Mouse (Mus musculus): ENCODE results near the gene Ceacam2.
"Not testable (repeated sequence)": the region's sequence is repeated elsewhere in the genome, so short reads cannot be mapped to it uniquely, and the experiment has no call there.

The Ceacam2 gene

DNA sequence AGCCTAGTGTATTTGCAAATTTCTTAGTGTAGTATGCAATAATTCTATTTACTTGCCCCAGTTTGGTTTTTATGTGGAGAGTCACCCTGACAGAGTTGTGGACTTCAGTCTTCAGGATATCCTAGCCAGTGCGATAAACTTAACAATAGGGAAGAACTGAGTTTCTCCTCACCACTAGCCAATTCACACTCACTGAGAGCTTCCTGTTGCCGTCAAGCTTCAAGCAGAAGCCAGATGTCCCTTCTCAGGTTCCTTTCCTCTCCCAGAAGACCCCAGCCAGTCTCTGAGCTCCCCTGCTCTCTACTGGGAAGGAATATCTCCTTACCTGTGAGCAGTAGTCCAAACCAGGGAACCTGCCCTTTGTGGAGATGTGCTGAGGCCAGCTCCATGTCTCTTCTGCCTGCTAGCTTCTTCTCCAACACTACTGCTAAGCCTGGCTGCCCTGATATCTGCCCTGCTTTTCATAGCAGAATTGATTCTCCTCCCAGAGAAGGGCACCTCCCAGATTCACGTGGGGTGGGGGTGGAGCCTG lies at the start of gene Ceacam2:
Gene Ceacam2, minus strand, starts transcription at position 482 of the 532 bp plus-strand sequence.
- peak; percentile 15 for DNase-seq

DNA sequence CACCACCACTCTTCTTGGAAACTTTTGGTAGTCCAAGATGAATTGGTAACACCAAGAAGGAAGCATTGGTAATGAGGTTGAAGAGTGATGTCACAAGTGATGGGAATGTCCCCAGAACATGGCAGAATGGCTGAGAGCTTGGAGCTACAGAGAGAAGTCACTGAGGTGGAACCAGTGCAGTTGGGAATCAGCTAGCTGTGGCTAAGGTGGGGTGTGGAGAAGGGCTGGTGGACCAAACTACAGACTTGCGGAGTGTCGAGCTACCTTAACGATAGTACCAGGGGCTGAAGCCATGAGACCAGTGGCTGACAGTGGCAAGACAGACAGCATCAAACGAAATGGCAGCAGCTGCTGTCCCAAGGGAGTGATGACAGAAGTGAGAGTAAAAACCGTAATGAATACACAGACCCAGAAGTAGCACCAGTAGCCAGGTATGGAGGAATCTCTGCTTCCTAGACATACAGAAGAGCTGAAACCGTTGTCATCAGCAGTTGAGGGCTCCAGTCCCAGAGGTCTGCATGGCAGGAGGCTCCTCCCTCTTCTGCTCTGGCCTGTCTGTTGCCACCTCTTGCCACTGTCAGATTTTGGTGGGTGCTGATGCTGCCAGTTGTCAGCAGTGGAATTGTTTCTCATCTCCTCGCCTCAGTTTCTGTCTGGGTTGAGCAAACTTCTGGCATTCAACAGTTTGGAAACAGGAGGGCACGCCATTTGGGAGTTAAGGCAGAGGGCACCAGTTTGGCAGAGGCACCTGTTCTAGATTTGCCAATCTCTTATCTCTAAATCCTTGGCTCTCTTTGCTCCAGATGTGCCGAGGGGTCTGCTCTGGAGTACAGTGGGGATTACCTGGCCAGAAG lies 45.9 kb upstream of the Ceacam2 start:
- DNase-seq, result no peak

DNA sequence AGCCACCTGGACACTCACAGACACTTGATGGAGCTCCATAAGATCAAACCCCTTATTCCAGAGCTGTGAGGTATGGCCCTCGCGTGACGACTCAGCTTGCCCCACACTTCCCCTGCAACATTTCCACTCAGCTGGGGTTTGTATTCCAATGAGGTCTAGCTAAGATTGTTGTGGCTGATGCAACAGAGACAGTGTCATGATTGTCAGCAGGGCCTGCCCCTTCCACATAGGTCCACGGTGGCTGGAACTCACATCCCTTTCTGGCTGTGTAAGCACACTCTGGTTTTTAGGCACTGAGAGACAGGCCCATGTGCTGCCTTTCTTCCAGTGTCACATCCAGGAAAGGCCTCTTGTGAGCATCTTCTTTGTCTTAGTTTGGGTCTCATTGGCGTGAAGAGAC lies 45.0 kb upstream of the Ceacam2 start:
- DNase-seq, result no peak

DNA sequence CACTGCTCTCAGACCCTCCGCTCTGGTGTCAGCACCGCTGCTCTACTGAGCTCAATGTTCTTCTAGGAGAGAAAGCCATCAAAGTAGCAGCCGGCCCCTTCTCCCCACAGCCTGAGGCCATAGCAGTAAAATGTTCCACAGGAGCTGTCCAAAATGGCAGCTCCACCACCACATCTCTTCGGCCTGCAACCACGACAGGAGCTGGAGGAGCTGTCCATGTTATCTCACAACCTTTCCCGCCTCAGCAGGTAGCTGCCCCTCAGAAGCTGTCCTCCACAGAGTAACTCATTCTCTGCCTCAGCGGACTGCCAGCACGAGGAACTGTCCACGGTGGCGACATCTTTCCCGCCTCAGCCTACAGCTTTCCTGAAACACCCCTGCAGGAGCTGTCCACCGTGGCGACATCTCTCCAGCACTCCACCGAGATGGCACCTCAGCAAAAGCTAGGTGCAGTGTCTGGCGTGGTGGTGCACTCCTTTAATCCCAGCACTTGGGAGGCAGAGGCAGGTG lies 42.7 kb upstream of the Ceacam2 start:
- no peak for DNase-seq

DNA sequence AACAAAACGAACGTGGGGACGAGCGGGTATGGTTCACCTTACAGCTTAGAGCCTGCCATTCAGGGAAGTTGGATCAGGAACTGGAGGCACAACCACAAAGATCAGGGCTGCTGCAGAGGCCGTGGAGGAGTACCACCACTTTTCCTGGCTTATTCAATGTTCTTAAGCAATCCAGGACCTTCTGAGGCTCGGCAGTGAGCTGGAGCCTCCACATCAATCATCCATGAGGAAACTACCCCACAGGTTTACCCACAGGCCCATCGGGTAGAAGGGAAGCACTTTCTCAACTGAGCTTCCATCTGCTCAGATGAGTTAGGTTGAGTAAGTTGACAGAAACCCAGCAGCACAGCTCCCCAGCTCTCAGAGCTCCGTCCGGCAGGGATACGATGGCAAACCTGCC lies 39.8 kb upstream of the Ceacam2 start:
- no peak for DNase-seq

DNA sequence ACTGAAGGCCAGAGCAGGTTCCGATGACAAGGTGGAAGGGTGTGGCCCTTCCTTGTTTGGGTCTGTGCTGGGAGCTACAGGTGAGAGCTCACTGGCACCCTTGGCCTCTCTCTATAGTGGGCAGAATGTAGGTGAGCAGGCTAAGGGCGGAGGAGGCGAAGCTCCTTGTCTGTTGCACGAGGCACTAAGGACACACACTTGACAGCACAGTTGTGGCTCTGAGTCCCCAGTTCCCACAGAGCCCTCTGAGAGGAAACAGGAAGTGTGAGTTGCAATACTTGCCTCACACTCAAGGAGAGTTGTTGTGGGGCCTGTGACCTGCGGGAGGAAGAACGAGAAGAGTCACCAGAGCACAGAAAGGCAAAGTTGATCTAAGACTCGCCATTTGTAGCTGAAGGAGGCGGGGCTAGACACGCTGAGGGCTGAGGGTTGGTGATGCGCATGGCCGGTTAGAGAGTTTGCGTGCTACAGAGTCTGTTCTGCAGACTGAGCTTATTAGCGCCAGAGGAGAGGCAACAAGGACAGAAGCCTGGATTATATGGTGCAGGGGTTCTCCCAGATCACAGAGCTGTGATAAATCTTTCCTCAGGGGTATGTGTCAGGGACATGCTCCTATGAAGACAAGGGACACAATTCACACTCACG lies 37.3 kb upstream of the Ceacam2 start:
- not testable (repeated sequence) for DNase-seq

DNA sequence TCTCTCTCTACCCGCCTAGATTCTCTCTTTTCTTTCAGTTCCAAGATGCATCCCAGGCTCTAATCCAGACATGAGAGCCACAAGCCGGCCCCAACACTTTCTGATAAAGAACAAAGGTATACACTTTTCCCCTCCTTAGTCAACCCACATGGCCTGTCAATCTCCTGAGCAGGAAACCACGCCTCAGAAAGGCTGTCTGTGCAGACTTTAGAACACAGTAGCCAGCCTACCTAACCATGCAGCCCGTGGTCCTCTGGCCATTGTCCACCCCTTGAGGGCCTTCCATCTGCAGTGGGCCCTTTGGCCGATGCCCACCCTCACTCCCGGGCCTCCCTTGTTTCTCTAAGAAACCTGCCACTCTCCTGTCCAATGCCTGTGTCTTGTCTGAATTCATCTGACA lies 36.7 kb upstream of the Ceacam2 start:
- not testable (repeated sequence) for DNase-seq

DNA sequence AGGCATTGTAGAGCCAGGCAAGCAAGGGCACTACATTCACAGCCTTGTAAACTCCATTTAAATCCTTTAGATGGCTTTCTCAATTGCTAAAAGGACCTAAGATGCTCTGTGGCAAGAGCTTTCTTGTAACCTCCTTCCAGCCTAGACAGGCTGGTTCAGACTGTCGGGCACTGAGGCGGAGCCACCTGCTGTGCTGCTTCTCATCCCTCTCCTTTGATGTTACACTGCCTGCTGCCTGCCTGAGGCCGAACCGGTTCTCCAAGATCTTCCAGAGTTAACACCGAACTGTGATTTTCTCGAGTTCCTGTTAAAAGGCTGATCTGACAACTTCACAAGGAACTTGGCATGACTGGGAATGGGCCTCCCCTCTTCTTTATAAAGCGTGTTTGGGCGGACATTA lies 36.2 kb upstream of the Ceacam2 start:
- DNase-seq, result no peak

DNA sequence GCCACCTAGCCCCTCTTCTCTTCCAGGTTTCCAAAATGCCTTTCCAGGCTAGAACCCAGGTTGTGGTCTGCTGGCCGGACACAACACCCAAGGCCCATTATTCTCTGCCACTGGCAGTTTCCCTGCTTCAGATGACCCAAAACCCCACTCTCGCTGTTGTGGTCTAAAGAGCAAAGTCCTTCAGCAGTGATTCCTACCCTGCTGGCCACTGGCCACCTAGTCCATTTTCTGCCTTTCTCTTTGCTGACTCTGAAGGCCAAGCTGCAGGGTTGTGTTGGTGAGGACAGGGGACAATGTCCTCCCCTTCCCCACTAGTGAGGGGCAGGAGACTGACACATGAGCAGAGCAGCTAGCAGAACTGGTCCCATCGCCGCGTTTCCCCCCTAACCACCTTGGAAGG lies 35.4 kb upstream of the Ceacam2 start:
- no peak for DNase-seq

DNA sequence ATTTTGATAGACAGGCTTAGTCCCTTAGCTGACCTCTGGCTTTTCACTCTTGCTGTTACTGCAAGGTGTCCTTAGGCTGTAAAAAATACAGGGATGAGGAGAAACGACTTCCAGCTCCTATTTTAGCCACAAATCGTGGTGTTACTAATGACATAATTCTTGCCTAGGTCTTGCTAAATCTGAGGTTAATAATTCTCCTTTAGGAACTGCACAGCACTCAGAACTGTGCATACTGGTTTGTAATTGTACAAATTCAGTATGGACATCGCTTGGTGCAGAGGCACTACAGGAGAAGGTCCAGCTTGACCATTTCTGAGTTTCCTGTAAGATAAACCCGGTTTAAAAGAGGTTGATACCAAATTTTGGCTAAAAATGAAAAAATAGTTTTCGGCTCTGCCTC lies 34.1 kb upstream of the Ceacam2 start:
- DNase-seq, result not testable (repeated sequence)

DNA sequence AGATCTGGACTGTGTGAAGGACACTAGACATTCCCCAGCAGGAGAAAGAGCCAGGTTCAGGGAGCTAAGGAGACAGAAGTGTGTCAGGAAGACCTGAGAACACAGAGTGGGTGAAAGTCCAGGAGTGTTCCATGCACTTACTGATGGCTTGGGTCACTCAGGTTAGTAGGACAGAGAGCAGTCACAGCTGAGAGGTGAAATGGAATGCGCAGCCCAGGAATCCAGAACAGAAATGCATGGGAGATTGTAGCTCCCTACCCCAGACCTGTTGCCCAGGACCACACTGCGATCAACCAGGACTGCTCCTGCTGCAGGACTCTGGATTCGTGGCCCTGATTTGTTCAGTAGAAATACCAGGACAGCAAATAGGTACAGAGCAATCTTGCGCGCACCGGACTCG lies 29.1 kb upstream of the Ceacam2 start:
- no peak for DNase-seq

DNA sequence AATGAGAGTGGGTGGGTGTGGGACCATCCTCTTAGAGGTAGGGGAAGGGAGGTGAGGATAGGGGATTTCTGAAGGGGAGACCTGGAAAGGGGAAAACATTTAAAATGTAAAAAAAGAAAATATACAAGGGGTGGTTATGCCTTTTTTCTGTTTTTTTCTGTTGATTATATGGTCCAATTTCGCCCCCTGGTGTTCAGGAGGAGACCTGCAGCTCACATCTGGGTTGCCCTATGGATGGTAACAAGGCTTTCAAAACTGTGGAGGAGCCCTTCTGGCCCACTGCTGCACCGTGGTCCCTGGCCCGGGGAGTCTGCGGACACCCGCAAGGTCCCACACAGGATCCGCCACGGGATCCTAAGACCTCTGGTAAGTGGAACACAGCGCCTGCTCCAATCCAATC lies 1.8 kb upstream of the Ceacam2 start:
- DNase-seq, result peak; percentile 10

DNA sequence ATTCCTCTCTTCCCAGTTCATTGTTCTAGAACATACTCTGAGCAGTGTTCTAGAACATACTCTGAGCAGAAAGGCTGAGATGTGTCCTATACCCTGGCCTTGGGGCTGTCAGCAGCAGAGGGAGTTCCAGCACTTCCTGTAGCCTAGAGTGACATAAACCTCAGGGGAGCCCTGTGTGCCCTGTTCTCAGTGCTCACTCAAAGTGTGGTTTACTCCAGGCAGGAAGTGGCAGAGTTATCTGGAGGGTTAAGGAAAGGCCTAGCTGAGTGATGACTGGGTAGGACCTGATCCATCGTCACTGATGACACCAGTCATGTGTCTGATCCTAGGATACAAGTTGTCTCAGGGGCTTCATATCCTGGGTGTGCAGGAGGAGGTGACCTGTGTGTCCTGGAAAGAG lies 297 bp upstream of the Ceacam2 start:
- not testable (repeated sequence) for DNase-seq

DNA sequence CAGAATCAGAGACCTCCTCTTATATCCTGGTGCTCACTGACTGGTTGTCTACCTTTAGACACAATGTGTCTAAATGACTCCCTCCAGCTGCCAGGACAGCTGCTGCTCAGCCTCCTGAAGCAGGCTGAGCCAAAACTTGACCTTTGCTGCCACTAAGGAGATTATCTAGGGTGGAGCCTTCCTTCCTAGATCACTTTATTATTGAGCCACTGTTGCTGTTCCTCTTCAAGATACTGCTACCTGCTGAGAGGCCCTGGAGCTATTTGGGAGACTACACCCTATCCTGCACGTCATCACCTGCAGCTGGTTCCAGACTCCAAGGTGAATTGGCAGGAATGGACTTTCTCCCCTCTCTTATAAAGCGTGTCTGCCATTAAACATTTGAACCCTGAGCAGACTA lies 8.8 kb downstream of the Ceacam2 start:
- no peak for DNase-seq

DNA sequence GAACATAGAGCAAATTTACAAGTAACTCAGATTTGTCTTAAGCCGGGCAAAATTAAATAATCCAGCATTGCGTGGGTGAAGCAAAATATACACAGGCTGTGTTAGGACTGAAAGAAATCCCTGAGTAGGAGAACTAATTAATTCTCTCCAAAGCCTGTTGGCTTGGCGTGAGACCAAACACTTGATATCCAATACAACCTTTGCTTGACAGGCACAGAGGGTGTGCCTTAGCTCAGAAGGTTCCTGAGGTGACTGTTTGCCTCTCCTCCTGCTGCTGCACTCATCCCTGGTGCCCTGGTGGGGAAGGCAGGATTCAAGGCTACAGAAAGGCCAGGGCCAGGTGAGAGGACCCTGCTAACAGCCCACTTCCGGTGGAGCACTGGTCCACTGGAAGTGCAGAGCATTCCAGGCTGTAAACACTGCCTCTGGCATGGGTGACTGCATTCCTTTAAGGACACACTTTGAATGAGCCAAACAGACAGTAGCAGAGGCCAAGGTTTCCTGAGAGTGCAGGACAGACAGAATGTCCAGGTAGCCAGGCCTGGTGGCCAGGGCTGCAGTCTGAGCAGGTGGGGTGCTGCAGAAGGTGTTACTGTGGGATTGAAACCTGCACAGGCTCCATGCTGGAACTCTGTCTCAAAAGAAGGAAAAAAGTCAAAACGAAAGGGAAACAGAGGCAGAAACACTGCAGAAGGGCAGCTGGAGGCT lies 23.4 kb downstream of the Ceacam2 start:
- not testable (repeated sequence) for DNase-seq

DNA sequence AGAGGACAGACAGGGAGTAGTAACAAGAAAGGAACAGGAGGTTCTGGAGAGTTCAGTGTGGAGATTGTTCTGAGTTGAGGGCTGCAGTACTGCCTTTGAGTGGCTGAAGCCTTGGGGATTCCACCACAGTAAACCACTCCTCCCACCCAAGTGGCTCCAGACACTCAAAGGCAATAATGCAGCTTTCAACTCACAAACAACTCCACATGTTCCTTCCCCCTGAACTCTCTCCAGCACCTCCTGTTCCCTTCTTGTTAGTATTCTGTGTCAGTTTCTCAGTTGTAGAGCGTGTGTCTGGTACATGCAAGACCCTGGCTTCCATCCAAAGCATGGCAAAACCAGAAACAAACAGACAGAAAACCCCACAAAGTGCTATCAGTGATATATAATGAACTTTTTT lies 24.0 kb downstream of the Ceacam2 start:
- DNase-seq, result peak; percentile 21

DNA sequence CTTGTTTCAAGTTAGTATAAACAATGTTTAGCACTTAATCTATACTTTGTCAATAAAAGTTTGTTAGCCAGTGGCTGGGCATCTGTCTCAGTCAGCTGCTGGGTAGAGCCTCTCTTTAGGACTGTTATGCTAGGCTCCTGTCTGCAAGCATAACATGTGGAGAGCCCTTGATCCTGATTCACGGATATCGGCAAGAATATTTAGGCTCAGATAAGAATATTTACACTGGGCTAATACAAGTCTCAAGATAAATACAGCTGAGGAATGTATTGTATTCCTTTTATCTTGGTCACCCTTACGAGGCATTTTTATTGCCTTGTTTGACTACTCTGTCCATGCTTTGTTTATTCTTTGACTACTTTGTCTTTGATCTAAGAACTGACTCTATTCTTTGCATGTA lies 29.7 kb downstream of the Ceacam2 start:
- no peak for DNase-seq

DNA sequence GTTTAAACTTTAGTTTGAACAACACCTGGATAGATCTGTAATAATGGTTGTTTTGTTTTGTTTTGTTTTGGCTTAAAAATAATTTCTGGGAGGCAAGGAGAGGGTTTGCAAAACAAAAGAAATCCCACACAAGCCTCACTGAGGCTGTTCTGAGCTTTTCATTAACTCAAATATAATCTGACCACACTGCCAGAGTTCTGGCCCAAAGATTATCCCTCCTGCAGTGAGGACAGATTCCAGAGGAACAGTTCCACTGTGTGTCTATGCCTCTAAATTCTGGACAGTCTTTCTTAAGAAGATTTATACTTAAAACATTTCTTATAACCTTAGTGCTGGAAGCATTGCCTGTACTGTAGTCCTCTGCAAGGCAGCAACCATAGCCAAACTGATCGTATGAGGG lies 45.0 kb downstream of the Ceacam2 start:
- DNase-seq, result no peak

DNA sequence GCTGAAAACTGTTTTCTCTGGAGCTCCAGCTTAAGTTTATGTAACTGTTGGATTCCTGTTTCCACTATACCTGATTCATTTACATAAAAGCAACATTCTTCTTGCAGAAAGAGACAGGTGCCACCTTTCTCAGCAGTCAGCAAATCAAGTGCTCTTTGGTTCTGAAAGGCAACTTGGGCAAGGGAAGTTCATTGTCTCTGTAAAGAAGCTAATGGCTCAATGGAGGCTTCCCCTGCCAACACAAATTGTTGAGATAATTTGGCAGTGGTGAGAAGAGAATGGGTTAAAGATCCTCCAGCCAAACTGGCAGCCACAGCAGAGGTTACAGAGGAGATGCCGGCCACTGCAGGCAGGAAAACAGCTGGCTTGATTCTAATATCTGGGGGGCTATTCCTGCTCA lies 49.0 kb downstream of the Ceacam2 start:
- DNase-seq, result not testable (repeated sequence)

DNA sequence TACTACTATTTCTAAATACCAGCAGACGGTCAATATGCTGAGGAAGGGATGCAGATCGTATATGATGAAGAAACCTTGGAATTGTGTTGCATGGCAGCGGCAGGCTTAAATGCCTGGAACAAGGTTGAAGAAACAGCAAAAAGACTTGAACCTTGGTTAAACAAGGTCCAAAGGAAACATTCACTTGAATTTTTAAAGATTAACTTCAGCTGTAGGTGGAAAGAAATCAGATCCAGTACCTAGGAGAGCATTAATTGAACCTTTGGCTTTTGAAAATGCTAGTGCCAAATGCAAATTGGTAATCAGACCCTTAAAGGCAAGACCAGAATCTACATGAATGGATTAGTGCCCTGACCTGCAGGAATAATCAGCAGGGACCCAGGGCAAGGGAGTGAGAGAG lies 50.3 kb downstream of the Ceacam2 start:
- not testable (repeated sequence) for DNase-seq

DNA sequence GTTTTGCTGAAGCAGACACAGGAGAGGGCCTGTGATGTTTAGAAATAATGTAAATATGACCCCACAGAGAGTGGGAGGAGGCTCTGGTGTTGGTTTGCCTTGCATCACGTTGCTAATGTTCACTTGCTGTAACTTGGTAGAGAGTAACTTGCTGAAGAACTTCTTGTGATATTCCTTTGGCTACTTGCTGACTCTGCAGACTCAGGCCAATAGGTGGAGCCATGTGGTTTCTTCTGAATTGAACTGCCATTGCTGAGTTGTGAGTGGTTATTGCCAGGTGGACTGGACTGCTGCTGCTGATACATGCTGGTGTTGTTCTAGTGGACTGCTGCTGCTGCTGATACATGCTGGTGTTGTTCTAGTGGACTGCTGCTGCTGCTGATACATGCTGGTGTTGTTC lies 53.5 kb downstream of the Ceacam2 start:
- DNase-seq, result no peak

DNA sequence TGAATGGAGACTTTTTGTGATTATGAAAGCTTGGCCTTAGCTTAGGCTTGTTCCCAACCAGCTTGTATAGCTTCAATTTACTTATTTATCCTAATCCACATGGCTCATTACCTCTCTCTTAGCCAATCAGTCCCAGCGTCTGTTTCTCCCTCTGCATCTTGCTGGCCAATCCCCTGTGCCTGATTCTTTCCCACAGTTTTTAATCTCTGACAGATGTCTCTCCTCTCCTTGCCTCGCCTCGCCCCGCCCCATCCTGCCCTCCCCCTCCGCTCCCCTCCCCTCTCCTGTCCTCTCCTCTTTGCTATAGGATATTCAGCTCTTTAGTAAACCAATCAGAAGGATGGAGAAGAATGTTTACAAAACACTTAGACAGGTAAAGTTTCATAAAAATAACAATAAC lies 54.6 kb downstream of the Ceacam2 start:
- no peak for DNase-seq

DNA sequence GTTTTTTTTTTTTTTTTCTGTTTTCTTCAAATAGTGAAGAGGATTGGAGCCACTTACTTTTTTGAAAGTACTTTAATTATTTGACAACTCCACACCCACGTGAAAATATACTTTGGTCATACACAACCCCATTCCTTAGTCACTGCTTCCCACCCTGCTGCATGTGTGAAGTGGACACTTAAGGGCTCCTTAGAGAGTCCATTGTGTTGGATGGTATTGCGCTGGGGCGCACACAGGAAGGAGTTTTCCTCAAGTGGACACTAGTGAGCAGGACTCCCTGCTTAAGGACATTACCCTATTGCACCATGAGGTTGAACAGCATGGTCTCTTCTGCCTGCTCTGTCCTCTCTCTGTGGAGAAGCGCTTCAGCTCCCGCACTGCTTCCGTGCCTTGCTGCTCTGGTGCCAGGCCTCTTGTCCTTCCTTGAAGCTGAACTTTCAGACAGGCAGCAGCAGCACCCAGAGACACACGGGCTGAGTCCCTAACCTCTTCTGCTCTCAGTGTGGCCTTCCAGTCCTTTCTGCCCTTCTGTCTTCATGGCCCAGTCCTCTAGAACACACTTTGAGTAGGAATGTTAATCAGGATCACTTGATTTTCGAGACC lies 56.4 kb downstream of the Ceacam2 start:
- DNase-seq, result no peak
